Mouse (Mus musculus): Measurements from ENCODE around the gene Phkb. TPM values are rescaled to one million over a fixed set of nuclear protein-coding genes. Genes with fewer than 3 reads are reported as not detected.
A peak's percentile ranks its signal among the peaks of the same experiment; 100 is the strongest.
"Not testable (repeated sequence)": the region's sequence is repeated elsewhere in the genome, so short reads cannot be mapped to it uniquely, and the experiment has no call there.

Phkb gene
- 0.96 and 2.8 TPM in 2 replicates for polyA plus RNA-seq (2012; rRNA removed)

DNA sequence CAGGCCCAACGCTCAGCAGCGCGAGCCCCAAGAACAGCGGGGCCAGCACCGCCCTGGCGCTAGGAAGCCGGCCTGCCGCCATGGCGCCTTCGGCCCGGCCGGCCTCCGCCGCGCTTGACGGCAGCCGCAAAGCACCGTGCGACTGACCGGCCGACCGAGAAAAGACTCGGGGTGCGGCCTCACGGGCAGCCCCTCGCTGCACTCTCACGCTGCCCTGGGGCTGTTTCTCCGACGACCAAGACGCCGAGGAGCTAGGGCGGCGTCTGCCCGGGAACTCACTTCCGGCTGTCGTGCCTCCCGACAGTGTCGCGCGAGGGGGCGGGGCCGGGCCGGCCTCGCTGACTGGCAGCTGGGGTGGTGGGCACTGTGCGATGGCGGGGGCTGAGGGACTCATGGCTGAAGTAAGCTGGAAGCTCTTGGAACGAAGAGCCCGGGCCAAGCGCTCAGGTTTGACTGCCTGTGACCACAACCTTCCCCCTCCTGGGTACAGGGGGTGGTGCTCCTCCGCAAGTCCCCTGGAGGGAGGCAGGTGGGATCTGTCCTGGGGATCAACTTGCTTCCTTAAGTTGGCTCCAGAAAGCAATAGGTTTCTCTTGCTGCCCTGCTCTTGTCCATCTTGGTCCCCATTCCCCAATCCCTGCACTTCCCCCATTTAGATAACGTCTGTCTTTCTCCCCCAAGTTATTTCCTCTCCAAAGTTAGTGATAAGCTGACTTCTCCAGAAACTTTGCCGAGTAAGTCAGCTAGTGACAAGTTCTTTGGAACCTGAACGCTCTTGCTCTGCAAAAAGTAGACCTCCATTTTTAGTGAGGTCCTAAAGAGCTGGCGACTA lies at the start of gene Phkb, which contains the start of gene Itfg1:
Phkb (plus strand) TSS at position 303 of the 832 bp plus-strand sequence.
Itfg1 (minus strand) TSS at position 265 of the 832 bp plus-strand sequence.
- no peaks in the 10 kb centered on the region for H3K27me3 ChIP-seq (ENCODE audit: control insufficient read depth, insufficient read depth, low read length)
- H3K36me3 ChIP-seq (ENCODE audit: control insufficient read depth, insufficient read depth, low read length): peaks cover 3% of the 10 kb centered on the region; the same call in 1 of the 2 replicates
- H3K4me3 ChIP-seq (ENCODE audit: low read depth, low read length): peak within 1 kb of the TSS; percentile 77
- peak within 1 kb of the TSS; percentile 95 for H3K27ac ChIP-seq (ENCODE audit: insufficient read depth, low read depth, low read length)
- H3K4me1 ChIP-seq (ENCODE audit: control insufficient read depth, insufficient read depth, insufficient read length, low read length): peaks cover 4% of the 10 kb centered on the region; the same call in 1 of the 2 replicates
- WGBS: under 1% methylated on average over 54 of the region's 54 CpGs
- TF ChIP-seq CTCF (IDR thresholded peaks at IDR 0.05; ENCODE audit: extremely low read depth, insufficient read length, insufficient replicate concordance, low read depth, low read length) (no peak), POLR2A (IDR thresholded peaks at IDR 0.05; ENCODE audit: low read depth, low read length) (peak; percentile 90)

DNA sequence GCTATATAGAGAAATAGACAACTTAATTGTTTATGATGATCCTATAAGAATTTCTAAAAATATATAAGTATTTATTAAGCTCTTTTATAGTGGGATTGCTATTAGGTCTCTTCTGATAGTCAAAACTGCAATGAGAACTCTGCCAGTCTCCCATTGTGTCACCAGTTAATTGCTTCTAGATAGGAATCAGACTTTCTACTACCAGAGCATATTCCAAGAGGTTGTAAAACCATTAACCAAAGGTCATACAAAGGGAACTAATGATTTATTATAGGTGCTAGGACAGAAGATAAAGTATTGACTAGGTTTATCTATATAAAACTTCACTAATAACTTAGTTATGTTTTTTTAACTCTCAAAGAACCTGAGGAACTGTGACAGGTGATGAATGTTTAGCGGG lies 44.4 kb upstream of the Phkb start:
- not testable (repeated sequence) for H3K4me1 ChIP-seq (ENCODE audit: control insufficient read depth, insufficient read depth, insufficient read length, low read length); H3K27ac ChIP-seq (ENCODE audit: insufficient read depth, low read depth, low read length); H3K36me3 ChIP-seq (ENCODE audit: control insufficient read depth, insufficient read depth, low read length); H3K4me3 ChIP-seq (ENCODE audit: low read depth, low read length); H3K27me3 ChIP-seq (ENCODE audit: control insufficient read depth, insufficient read depth, low read length)
- 33% methylated on average over 1 of the region's 1 CpGs for WGBS

DNA sequence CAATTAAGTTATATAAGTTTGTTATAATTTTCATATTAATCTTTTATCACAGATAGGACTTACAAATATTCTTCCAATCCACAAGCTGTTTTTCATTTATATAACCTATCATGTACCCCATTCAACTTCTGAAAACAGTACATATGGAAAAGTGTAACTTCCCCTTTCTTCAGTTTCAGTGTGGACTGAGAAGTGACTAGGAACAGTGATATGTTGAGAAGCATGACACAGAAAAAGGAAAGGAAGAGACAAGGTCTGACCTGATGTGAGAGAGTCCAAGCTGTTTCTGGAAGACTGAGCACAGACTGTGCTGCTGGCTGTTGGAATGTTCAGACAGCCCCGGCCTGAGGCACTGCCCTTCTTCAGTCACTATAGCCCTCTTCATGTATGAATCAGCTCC lies 40.6 kb upstream of the Phkb start:
- Histone ChIP-seq H3K36me3 (ENCODE audit: control insufficient read depth, insufficient read depth, low read length) (peaks cover 7% of the 10 kb centered on the region; the same call in 1 of the 2 replicates), H3K4me3 (ENCODE audit: low read depth, low read length) (no peak overlapping the region), H3K27me3 (ENCODE audit: control insufficient read depth, insufficient read depth, low read length) (no peaks in the 10 kb centered on the region), H3K27ac (ENCODE audit: insufficient read depth, low read depth, low read length) (no peak overlapping the region), H3K4me1 (ENCODE audit: control insufficient read depth, insufficient read depth, insufficient read length, low read length) (peaks cover 2% of the 10 kb centered on the region; the same call in 1 of the 2 replicates)
- TF ChIP-seq POLR2A (IDR thresholded peaks at IDR 0.05; ENCODE audit: low read depth, low read length): no peak
- no peak for TF ChIP-seq CTCF (IDR thresholded peaks at IDR 0.05; ENCODE audit: extremely low read depth, insufficient read length, insufficient replicate concordance, low read depth, low read length)
- 81% methylated on average over 1 of the region's 1 CpGs for WGBS

DNA sequence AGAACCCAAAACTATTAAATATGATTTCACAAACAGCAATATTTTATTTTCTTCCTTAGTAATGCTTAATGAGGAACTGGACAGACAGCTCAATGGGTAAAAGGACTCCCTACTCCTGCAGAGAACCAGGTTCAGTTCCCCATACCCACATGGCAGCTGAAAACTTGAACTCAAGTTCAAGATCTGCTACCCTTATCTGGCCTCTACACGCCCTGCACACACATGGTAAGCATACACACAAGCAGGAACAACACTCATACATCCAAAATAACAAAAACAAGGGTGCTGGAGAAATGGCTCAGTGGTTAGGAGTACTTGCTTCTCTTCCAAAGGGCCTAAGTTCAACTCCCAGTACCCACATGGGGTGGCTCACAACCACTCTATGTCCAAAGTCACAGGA lies 39.4 kb upstream of the Phkb start:
- WGBS: 71% methylated on average over 1 of the region's 1 CpGs
- Histone ChIP-seq H3K4me3 (ENCODE audit: low read depth, low read length) (no peak overlapping the region), H3K4me1 (ENCODE audit: control insufficient read depth, insufficient read depth, insufficient read length, low read length) (no peaks in the 10 kb centered on the region), H3K27me3 (ENCODE audit: control insufficient read depth, insufficient read depth, low read length) (no peaks in the 10 kb centered on the region), H3K27ac (ENCODE audit: insufficient read depth, low read depth, low read length) (no peak overlapping the region), H3K36me3 (ENCODE audit: control insufficient read depth, insufficient read depth, low read length) (peaks cover 7% of the 10 kb centered on the region; the same call in 1 of the 2 replicates)
- TF ChIP-seq POLR2A (IDR thresholded peaks at IDR 0.05; ENCODE audit: low read depth, low read length) (no peak), CTCF (IDR thresholded peaks at IDR 0.05; ENCODE audit: extremely low read depth, insufficient read length, insufficient replicate concordance, low read depth, low read length) (no peak)

DNA sequence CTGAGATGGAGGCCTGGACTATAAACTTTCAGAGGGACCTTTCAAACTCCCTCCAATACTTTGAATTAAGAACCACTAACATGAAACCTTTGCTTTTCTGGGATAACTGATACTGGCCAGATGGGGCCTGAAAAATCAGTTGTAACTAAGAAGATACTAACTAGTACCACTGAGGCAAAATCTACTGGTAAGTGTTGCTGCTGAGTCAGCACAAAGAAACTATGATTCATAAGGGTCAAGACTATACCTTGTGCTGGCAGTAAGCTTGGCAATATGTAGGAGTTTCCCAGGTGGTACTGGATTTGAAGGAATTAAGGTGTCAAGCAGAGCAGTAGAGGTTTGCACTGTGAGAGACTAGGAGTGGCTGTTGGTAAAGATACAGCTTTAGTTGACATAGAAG lies 27.1 kb upstream of the Phkb start:
- no peak overlapping the region for H3K4me3 ChIP-seq (ENCODE audit: low read depth, low read length)
- H3K27ac ChIP-seq (ENCODE audit: insufficient read depth, low read depth, low read length): no peak overlapping the region
- TF ChIP-seq CTCF (IDR thresholded peaks at IDR 0.05; ENCODE audit: extremely low read depth, insufficient read length, insufficient replicate concordance, low read depth, low read length) (no peak), POLR2A (IDR thresholded peaks at IDR 0.05; ENCODE audit: low read depth, low read length) (no peak)
- H3K4me1 ChIP-seq (ENCODE audit: control insufficient read depth, insufficient read depth, insufficient read length, low read length): no peaks in the 10 kb centered on the region
- peaks cover 6% of the 10 kb centered on the region; the same call in 1 of the 2 replicates for H3K36me3 ChIP-seq (ENCODE audit: control insufficient read depth, insufficient read depth, low read length)
- no peaks in the 10 kb centered on the region for H3K27me3 ChIP-seq (ENCODE audit: control insufficient read depth, insufficient read depth, low read length)

DNA sequence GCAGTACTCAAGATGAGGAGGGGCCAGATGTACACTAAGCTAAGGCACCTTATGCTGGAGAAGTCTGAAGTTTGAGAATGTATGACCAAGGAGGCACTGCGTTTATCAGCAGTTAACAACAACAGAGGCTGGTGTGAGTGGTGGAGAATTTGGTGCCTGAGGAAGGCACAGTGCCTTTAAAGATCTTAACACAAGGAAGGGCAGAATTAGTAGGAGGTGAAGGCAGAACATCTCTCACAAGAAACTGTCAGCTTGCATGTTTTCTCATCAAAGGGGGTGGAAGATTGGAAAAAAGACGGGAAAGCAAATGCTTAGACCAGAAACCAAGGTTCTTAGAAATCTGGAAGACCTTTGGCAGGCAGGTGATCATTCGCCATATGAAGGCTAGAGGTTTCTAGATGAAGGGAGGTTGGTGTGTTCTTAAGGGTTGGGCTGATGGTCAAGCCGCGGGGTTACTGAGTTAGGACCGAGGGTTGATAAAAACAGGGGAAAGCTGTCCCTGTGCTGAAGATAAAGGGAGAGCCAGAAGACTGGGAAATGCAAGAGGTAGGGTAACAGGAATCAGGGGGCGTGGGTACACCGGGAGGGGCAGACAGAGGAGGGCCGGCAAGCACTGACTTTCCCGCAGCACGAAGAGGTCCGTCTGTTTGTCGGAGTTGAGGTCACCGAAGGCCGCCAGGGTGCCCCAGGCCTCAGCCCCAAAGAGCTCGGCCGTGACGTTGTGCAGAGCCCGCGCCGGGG lies 673 bp upstream of the Phkb start:
- H3K4me3 ChIP-seq (ENCODE audit: low read depth, low read length): peak overlapping the region; percentile 77
- H3K27me3 ChIP-seq (ENCODE audit: control insufficient read depth, insufficient read depth, low read length): no peaks in the 10 kb centered on the region
- H3K27ac ChIP-seq (ENCODE audit: insufficient read depth, low read depth, low read length): peak overlapping the region; percentile 95
- H3K36me3 ChIP-seq (ENCODE audit: control insufficient read depth, insufficient read depth, low read length): peaks cover 8% of the 10 kb centered on the region
- H3K4me1 ChIP-seq (ENCODE audit: control insufficient read depth, insufficient read depth, insufficient read length, low read length): peaks cover 4% of the 10 kb centered on the region; the same call in 1 of the 2 replicates
- WGBS: 1% methylated on average over 21 of the region's 21 CpGs
- TF ChIP-seq POLR2A (IDR thresholded peaks at IDR 0.05; ENCODE audit: low read depth, low read length) (no peak), CTCF (IDR thresholded peaks at IDR 0.05; ENCODE audit: extremely low read depth, insufficient read length, insufficient replicate concordance, low read depth, low read length) (no peak)

DNA sequence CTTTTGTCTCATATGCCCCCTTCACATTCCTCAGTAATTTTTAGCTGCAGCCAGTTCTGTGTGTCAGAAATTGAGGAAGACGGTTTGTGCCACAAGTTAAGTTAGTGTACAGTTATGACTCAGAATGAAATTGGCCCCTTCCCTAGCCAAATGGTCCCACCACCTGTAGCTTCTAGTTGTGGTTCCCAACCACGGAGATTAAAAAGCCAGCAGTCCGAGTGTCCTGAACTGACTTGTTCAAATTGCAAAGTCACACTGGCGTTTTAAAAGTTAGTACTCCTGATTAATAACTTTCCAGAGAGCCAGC lies 683 bp downstream of the Phkb start:
- Histone ChIP-seq H3K27me3 (ENCODE audit: control insufficient read depth, insufficient read depth, low read length) (no peaks in the 10 kb centered on the region), H3K27ac (ENCODE audit: insufficient read depth, low read depth, low read length) (no peak overlapping the region), H3K4me1 (ENCODE audit: control insufficient read depth, insufficient read depth, insufficient read length, low read length) (peaks cover 4% of the 10 kb centered on the region; the same call in 1 of the 2 replicates), H3K36me3 (ENCODE audit: control insufficient read depth, insufficient read depth, low read length) (peaks cover 2% of the 10 kb centered on the region; the same call in 1 of the 2 replicates), H3K4me3 (ENCODE audit: low read depth, low read length) (peak overlapping the region; percentile 77; the same call in 1 of the 2 replicates)
- TF ChIP-seq POLR2A (IDR thresholded peaks at IDR 0.05; ENCODE audit: low read depth, low read length) (no peak), CTCF (IDR thresholded peaks at IDR 0.05; ENCODE audit: extremely low read depth, insufficient read length, insufficient replicate concordance, low read depth, low read length) (no peak)
- 3% methylated on average over 4 of the region's 4 CpGs for WGBS

Data from small intestine, adult 2 months (tissue).